Mouse (Mus musculus): ENCODE results near the gene Slc5a11. TPM values are rescaled to one million over a fixed set of nuclear protein-coding genes. Genes with fewer than 3 reads are reported as not detected.

The Slc5a11 gene
- polyA plus RNA-seq, 2 experiments: 0.17 to 0.25 TPM

DNA sequence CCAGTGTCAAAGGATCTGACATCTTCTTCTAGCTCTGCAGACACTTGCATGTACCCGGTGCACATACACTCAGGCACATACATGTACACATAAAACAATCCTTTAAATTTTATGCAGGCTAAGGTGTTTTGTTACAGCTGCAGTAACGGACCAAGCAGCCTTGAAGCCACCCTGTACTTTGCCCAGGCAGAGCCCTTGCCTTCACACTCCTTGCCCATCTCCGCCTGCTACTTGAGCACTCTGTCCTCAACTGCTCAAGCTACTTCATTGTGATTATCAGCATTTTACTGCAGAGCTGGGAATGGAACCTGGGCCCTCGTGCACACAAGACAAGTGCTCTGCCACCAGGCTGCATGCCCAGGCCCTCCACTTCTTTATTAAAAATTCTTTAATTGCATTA is 10.6 kb downstream of the Slc5a11 start:
- H3K27ac ChIP-seq: no peak overlapping the region
- H3K4me2 ChIP-seq (ENCODE audit: low read depth): no peak overlapping the region
- no peaks in the 10 kb centered on the region for H3K36me3 ChIP-seq (replicated peaks; ENCODE audit: control insufficient read depth, insufficient read depth, low read depth)
- TF ChIP-seq CTCF (IDR thresholded peaks at IDR 0.05; ENCODE audit: low read depth): no peak
- TF ChIP-seq EP300 (IDR thresholded peaks at IDR 0.05; ENCODE audit: low read depth): no peak
- no peaks in the 10 kb centered on the region for H3K27me3 ChIP-seq (ENCODE audit: control insufficient read depth, insufficient read depth, low read length)
- H3K4me3 ChIP-seq (ENCODE audit: insufficient read depth in 1 of 2, low read depth in 2 of 2, low read length in 2 of 2): no peak overlapping the region
- H3K9me3 ChIP-seq (ENCODE audit: control insufficient read depth, low read length): no peaks in the 10 kb centered on the region
- no peaks in the 10 kb centered on the region for H3K4me1 ChIP-seq (replicated peaks; ENCODE audit: control insufficient read depth in 2 of 2, insufficient read depth in 2 of 2, low read length in 1 of 2)
- no peak for ATAC-seq (ENCODE audit: insufficient read depth)
- no peak for DNase-seq (ENCODE audit: low read depth in 3 of 3, low spot score in 3 of 3)
- 60% methylated on average over 4 of the region's 4 CpGs for WGBS (ENCODE audit: insufficient replicate concordance)
- no peak overlapping the region for H3K9ac ChIP-seq (replicated peaks)

DNA sequence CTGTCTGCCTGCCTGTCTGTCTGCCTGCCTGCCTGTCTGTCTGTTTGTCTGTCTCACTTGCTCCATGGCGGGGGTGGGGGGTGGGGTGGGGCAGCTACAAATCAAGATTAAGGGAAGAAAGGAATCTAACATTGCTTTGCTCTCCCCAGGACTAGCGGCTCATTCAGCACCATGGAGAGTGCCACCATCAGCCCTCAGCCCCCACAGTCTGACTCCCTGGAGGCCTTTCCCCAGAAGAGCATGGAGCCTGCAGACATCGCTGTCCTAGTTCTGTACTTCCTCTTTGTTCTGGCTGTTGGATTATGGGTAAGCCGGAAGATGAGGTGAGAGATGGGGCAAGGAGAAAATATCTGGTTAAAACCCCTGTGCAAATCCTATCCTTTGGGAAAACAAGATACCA is 20.9 kb downstream of the Slc5a11 start:
- H3K36me3 ChIP-seq (replicated peaks; ENCODE audit: control insufficient read depth, insufficient read depth, low read depth): no peaks in the 10 kb centered on the region
- no peaks in the 10 kb centered on the region for H3K4me1 ChIP-seq (replicated peaks; ENCODE audit: control insufficient read depth in 2 of 2, insufficient read depth in 2 of 2, low read length in 1 of 2)
- ATAC-seq (ENCODE audit: insufficient read depth) (no peak), DNase-seq (ENCODE audit: low read depth in 3 of 3, low spot score in 3 of 3) (no peak)
- H3K27me3 ChIP-seq (ENCODE audit: control insufficient read depth, insufficient read depth, low read length): no peaks in the 10 kb centered on the region
- TF ChIP-seq EP300 (IDR thresholded peaks at IDR 0.05; ENCODE audit: low read depth): no peak
- TF ChIP-seq CTCF (IDR thresholded peaks at IDR 0.05; ENCODE audit: low read depth): no peak
- no peaks in the 10 kb centered on the region for H3K9me3 ChIP-seq (ENCODE audit: control insufficient read depth, low read length)
- WGBS (ENCODE audit: insufficient replicate concordance): 7% methylated on average over 4 of the region's 4 CpGs
- H3K4me3 ChIP-seq (ENCODE audit: insufficient read depth in 1 of 2, low read depth in 2 of 2, low read length in 2 of 2): no peak overlapping the region
- no peak overlapping the region for H3K4me2 ChIP-seq (ENCODE audit: low read depth)
- no peak overlapping the region for H3K9ac ChIP-seq (replicated peaks)
- H3K27ac ChIP-seq: no peak overlapping the region

DNA sequence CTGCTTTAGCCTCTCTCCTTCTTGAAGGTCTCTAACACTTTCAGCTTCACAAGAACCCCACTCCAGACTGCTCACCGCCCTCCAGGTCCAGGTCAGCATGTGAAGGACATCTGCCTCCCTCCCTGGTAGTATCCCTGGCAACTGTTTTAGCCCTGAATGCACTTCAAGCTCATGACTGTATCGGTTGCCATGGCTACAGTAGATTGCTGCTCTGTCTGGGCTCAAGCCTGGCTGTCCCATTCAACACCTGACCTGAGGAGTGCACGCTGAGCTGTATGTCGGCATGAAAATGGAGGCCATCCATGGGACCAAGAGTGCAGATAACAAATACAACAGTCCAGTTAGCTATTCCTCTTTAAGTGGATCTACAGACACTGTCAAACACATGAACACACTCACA is 24.0 kb downstream of the Slc5a11 start:
- Histone ChIP-seq H3K9ac (replicated peaks) (no peak overlapping the region), H3K36me3 (replicated peaks; ENCODE audit: control insufficient read depth, insufficient read depth, low read depth) (no peaks in the 10 kb centered on the region), H3K27ac (no peak overlapping the region), H3K27me3 (ENCODE audit: control insufficient read depth, insufficient read depth, low read length) (no peaks in the 10 kb centered on the region), H3K4me2 (ENCODE audit: low read depth) (no peak overlapping the region), H3K4me3 (ENCODE audit: insufficient read depth in 1 of 2, low read depth in 2 of 2, low read length in 2 of 2) (no peak overlapping the region), H3K9me3 (ENCODE audit: control insufficient read depth, low read length) (no peaks in the 10 kb centered on the region), H3K4me1 (replicated peaks; ENCODE audit: control insufficient read depth in 2 of 2, insufficient read depth in 2 of 2, low read length in 1 of 2) (no peaks in the 10 kb centered on the region)
- TF ChIP-seq EP300 (IDR thresholded peaks at IDR 0.05; ENCODE audit: low read depth) (no peak), CTCF (IDR thresholded peaks at IDR 0.05; ENCODE audit: low read depth) (no peak)
- no peak for ATAC-seq (ENCODE audit: insufficient read depth)
- no peak for DNase-seq (ENCODE audit: low read depth in 3 of 3, low spot score in 3 of 3)
- 63% methylated on average over 4 of the region's 4 CpGs for WGBS (ENCODE audit: insufficient replicate concordance)

DNA sequence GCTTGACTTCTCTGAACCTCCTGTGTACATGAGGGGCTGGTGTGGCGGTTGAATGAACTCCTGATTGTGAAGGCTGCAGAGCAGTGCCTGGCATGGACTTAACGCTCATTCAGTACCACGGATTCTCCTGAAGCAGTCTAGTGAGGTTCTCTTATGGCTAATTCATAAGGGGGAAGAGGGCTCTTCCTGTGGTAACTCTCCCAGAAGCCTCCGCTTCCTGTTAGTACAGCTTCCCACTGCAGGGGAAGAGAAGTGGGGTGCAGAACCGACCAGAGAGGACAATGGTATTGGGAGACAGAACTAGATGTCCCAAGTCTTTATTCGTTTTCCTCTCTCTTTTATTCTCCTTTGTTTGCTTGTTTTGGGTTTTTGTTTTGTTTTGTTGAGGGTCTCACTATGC is 25.5 kb downstream of the Slc5a11 start:
- H3K27ac ChIP-seq: no peak overlapping the region
- ATAC-seq (ENCODE audit: insufficient read depth) (no peak), DNase-seq (ENCODE audit: low read depth in 3 of 3, low spot score in 3 of 3) (no peak)
- H3K4me3 ChIP-seq (ENCODE audit: insufficient read depth in 1 of 2, low read depth in 2 of 2, low read length in 2 of 2): no peak overlapping the region
- H3K9ac ChIP-seq (replicated peaks): no peak overlapping the region
- H3K36me3 ChIP-seq (replicated peaks; ENCODE audit: control insufficient read depth, insufficient read depth, low read depth): no peaks in the 10 kb centered on the region
- H3K4me2 ChIP-seq (ENCODE audit: low read depth): no peak overlapping the region
- no peaks in the 10 kb centered on the region for H3K9me3 ChIP-seq (ENCODE audit: control insufficient read depth, low read length)
- H3K27me3 ChIP-seq (ENCODE audit: control insufficient read depth, insufficient read depth, low read length): no peaks in the 10 kb centered on the region
- 16% methylated on average over 6 of the region's 6 CpGs for WGBS (ENCODE audit: insufficient replicate concordance)
- no peak for TF ChIP-seq EP300 (IDR thresholded peaks at IDR 0.05; ENCODE audit: low read depth)
- no peak for TF ChIP-seq CTCF (IDR thresholded peaks at IDR 0.05; ENCODE audit: low read depth)
- H3K4me1 ChIP-seq (replicated peaks; ENCODE audit: control insufficient read depth in 2 of 2, insufficient read depth in 2 of 2, low read length in 1 of 2): peaks cover 0 to 6% of the 10 kb centered on the region in 2 experiments; a peak in 2 of 4 replicates

GRCm38 (mm10) chr7:123242241-123242640 is 27.7 kb downstream of the Slc5a11 start:
- no peak for TF ChIP-seq EP300 (IDR thresholded peaks at IDR 0.05; ENCODE audit: low read depth)
- no peak for TF ChIP-seq CTCF (IDR thresholded peaks at IDR 0.05; ENCODE audit: low read depth)
- Histone ChIP-seq H3K27ac (no peak overlapping the region), H3K36me3 (replicated peaks; ENCODE audit: control insufficient read depth, insufficient read depth, low read depth) (no peaks in the 10 kb centered on the region), H3K9me3 (ENCODE audit: control insufficient read depth, low read length) (no peaks in the 10 kb centered on the region), H3K27me3 (ENCODE audit: control insufficient read depth, insufficient read depth, low read length) (no peaks in the 10 kb centered on the region), H3K4me2 (ENCODE audit: low read depth) (no peak overlapping the region), H3K4me1 (replicated peaks; ENCODE audit: control insufficient read depth in 2 of 2, insufficient read depth in 2 of 2, low read length in 1 of 2) (peaks cover 0 to 14% of the 10 kb centered on the region in 2 experiments; a peak in 2 of 4 replicates), H3K4me3 (ENCODE audit: insufficient read depth in 1 of 2, low read depth in 2 of 2, low read length in 2 of 2) (no peak overlapping the region), H3K9ac (replicated peaks) (no peak overlapping the region)
- 66% methylated on average over 7 of the region's 7 CpGs for WGBS (ENCODE audit: insufficient replicate concordance)
- ATAC-seq (ENCODE audit: insufficient read depth): no peak
- no peak for DNase-seq (ENCODE audit: low read depth in 3 of 3, low spot score in 3 of 3)

Measured in liver, embryonic 14.5 days (tissue).